Mouse (Mus musculus): ENCODE measurements around the gene Rundc3a. TPM values are rescaled to one million over a fixed set of nuclear protein-coding genes. Genes with fewer than 3 reads are reported as not detected.

Gene Rundc3a
- polyA plus RNA-seq, 1 experiment from 2014 or later = 1.0 TPM

GRCm38 (mm10) chr11:102392441-102393237 is 564 bp upstream of the Rundc3a start:
- Histone ChIP-seq H3K9me3 (ENCODE audit: control insufficient read depth, low read length) (no peaks in the 10 kb centered on the region), H3K9ac (ENCODE audit: low read length) (peak overlapping the region; percentile 22; the same call in 1 of the 2 replicates), H3K4me3 (ENCODE audit: low read depth, low read length) (peak overlapping the region; percentile 32), H3K27ac (replicated peaks; ENCODE audit: low read depth, low read length) (no peak overlapping the region), H3K36me3 (ENCODE audit: control insufficient read depth, insufficient read depth, low read length) (no peaks in the 10 kb centered on the region), H3K4me1 (ENCODE audit: control insufficient read depth, insufficient read depth, low read length) (peaks cover 10% of the 10 kb centered on the region), H3K4me2 (ENCODE audit: low read depth, severe bottlenecking) (peak overlapping the region; percentile 83), H3K27me3 (ENCODE audit: control insufficient read depth, insufficient read depth, low read length) (peaks cover 15% of the 10 kb centered on the region)
- DNase-seq (ENCODE audit: low spot score) (no peak), ATAC-seq (ENCODE audit: insufficient number of reproducible peaks, low FRiP score, low TSS enrichment, low read depth) (peak; percentile 28; the same call in 1 of the 2 replicates)
- WGBS = 17% methylated on average over 15 of the region's 15 CpGs

GRCm38 (mm10) chr11:102393719-102394420 is 667 bp downstream of the Rundc3a start:
- Histone ChIP-seq H3K4me2 (ENCODE audit: low read depth, severe bottlenecking) (peak overlapping the region; percentile 83), H3K36me3 (ENCODE audit: control insufficient read depth, insufficient read depth, low read length) (no peaks in the 10 kb centered on the region), H3K27ac (replicated peaks; ENCODE audit: low read depth, low read length) (no peak overlapping the region), H3K9me3 (ENCODE audit: control insufficient read depth, low read length) (no peaks in the 10 kb centered on the region), H3K27me3 (ENCODE audit: control insufficient read depth, insufficient read depth, low read length) (peaks cover 25% of the 10 kb centered on the region), H3K4me1 (ENCODE audit: control insufficient read depth, insufficient read depth, low read length) (peaks cover 10% of the 10 kb centered on the region), H3K4me3 (ENCODE audit: low read depth, low read length) (peak overlapping the region; percentile 32), H3K9ac (ENCODE audit: low read length) (peak overlapping the region; percentile 3; the same call in 1 of the 2 replicates)
- DNase-seq (ENCODE audit: low spot score) (no peak), ATAC-seq (ENCODE audit: insufficient number of reproducible peaks, low FRiP score, low TSS enrichment, low read depth) (no peak)
- WGBS = 9% methylated on average over 17 of the region's 17 CpGs

- Histone ChIP-seq H3K4me1 (ENCODE audit: control insufficient read depth, insufficient read depth, low read length) (peaks cover 10% of the 10 kb centered on the region), H3K9ac (ENCODE audit: low read length) (no peak overlapping the region), H3K4me3 (ENCODE audit: low read depth, low read length) (no peak overlapping the region), H3K27ac (replicated peaks; ENCODE audit: low read depth, low read length) (no peak overlapping the region), H3K4me2 (ENCODE audit: low read depth, severe bottlenecking) (no peak overlapping the region), H3K9me3 (ENCODE audit: control insufficient read depth, low read length) (no peaks in the 10 kb centered on the region), H3K36me3 (ENCODE audit: control insufficient read depth, insufficient read depth, low read length) (no peaks in the 10 kb centered on the region), H3K27me3 (ENCODE audit: control insufficient read depth, insufficient read depth, low read length) (peaks cover 32% of the 10 kb centered on the region)
- 82% methylated on average over 9 of the region's 9 CpGs for WGBS
- DNase-seq (ENCODE audit: low spot score) (no peak), ATAC-seq (ENCODE audit: insufficient number of reproducible peaks, low FRiP score, low TSS enrichment, low read depth) (no peak)
Observed at GRCm38 (mm10) chr11:102394421-102395124, 1.4 kb downstream of the Rundc3a start.

GRCm38 (mm10) chr11:102395250-102395649 is 2.0 kb downstream of the Rundc3a start:
- H3K27me3 ChIP-seq (ENCODE audit: control insufficient read depth, insufficient read depth, low read length) = peaks cover 39% of the 10 kb centered on the region
- WGBS = 11% methylated on average over 5 of the region's 5 CpGs
- H3K4me3 ChIP-seq (ENCODE audit: low read depth, low read length) = no peak overlapping the region
- no peaks in the 10 kb centered on the region for H3K36me3 ChIP-seq (ENCODE audit: control insufficient read depth, insufficient read depth, low read length)
- ATAC-seq (ENCODE audit: insufficient number of reproducible peaks, low FRiP score, low TSS enrichment, low read depth) (no peak), DNase-seq (ENCODE audit: low spot score) (no peak)
- H3K27ac ChIP-seq (replicated peaks; ENCODE audit: low read depth, low read length) = no peak overlapping the region
- H3K9me3 ChIP-seq (ENCODE audit: control insufficient read depth, low read length) = no peaks in the 10 kb centered on the region
- H3K9ac ChIP-seq (ENCODE audit: low read length) = no peak overlapping the region
- peaks cover 16% of the 10 kb centered on the region for H3K4me1 ChIP-seq (ENCODE audit: control insufficient read depth, insufficient read depth, low read length)
- H3K4me2 ChIP-seq (ENCODE audit: low read depth, severe bottlenecking) = no peak overlapping the region

GRCm38 (mm10) chr11:102396263-102396662 is 3.1 kb downstream of the Rundc3a start:
- ATAC-seq (ENCODE audit: insufficient number of reproducible peaks, low FRiP score, low TSS enrichment, low read depth) (no peak), DNase-seq (ENCODE audit: low spot score) (no peak)
- Histone ChIP-seq H3K27me3 (ENCODE audit: control insufficient read depth, insufficient read depth, low read length) (peaks cover 45% of the 10 kb centered on the region), H3K9ac (ENCODE audit: low read length) (no peak overlapping the region), H3K4me2 (ENCODE audit: low read depth, severe bottlenecking) (no peak overlapping the region), H3K27ac (replicated peaks; ENCODE audit: low read depth, low read length) (no peak overlapping the region), H3K36me3 (ENCODE audit: control insufficient read depth, insufficient read depth, low read length) (no peaks in the 10 kb centered on the region), H3K4me1 (ENCODE audit: control insufficient read depth, insufficient read depth, low read length) (peaks cover 16% of the 10 kb centered on the region), H3K4me3 (ENCODE audit: low read depth, low read length) (no peak overlapping the region), H3K9me3 (ENCODE audit: control insufficient read depth, low read length) (no peaks in the 10 kb centered on the region)
- 60% methylated on average over 6 of the region's 6 CpGs for WGBS

GRCm38 (mm10) chr11:102396671-102397141 is 3.5 kb downstream of the Rundc3a start:
- 73% methylated on average over 7 of the region's 7 CpGs for WGBS
- no peak overlapping the region for H3K4me3 ChIP-seq (ENCODE audit: low read depth, low read length)
- peaks cover 45% of the 10 kb centered on the region for H3K27me3 ChIP-seq (ENCODE audit: control insufficient read depth, insufficient read depth, low read length)
- no peaks in the 10 kb centered on the region for H3K36me3 ChIP-seq (ENCODE audit: control insufficient read depth, insufficient read depth, low read length)
- no peak overlapping the region for H3K27ac ChIP-seq (replicated peaks; ENCODE audit: low read depth, low read length)
- ATAC-seq (ENCODE audit: insufficient number of reproducible peaks, low FRiP score, low TSS enrichment, low read depth) (no peak), DNase-seq (ENCODE audit: low spot score) (no peak)
- H3K4me2 ChIP-seq (ENCODE audit: low read depth, severe bottlenecking) = no peak overlapping the region
- H3K4me1 ChIP-seq (ENCODE audit: control insufficient read depth, insufficient read depth, low read length) = peaks cover 16% of the 10 kb centered on the region
- no peak overlapping the region for H3K9ac ChIP-seq (ENCODE audit: low read length)
- no peaks in the 10 kb centered on the region for H3K9me3 ChIP-seq (ENCODE audit: control insufficient read depth, low read length)

- DNase-seq (ENCODE audit: low spot score) (no peak), ATAC-seq (ENCODE audit: insufficient number of reproducible peaks, low FRiP score, low TSS enrichment, low read depth) (no peak)
- peaks cover 48% of the 10 kb centered on the region for H3K27me3 ChIP-seq (ENCODE audit: control insufficient read depth, insufficient read depth, low read length)
- no peaks in the 10 kb centered on the region for H3K9me3 ChIP-seq (ENCODE audit: control insufficient read depth, low read length)
- H3K27ac ChIP-seq (replicated peaks; ENCODE audit: low read depth, low read length) = no peak overlapping the region
- H3K9ac ChIP-seq (ENCODE audit: low read length) = no peak overlapping the region
- H3K4me2 ChIP-seq (ENCODE audit: low read depth, severe bottlenecking) = no peak overlapping the region
- no peak overlapping the region for H3K4me3 ChIP-seq (ENCODE audit: low read depth, low read length)
- H3K4me1 ChIP-seq (ENCODE audit: control insufficient read depth, insufficient read depth, low read length) = peaks cover 13% of the 10 kb centered on the region
- 79% methylated on average over 20 of the region's 20 CpGs for WGBS
- H3K36me3 ChIP-seq (ENCODE audit: control insufficient read depth, insufficient read depth, low read length) = peaks cover 3% of the 10 kb centered on the region
Observed at GRCm38 (mm10) chr11:102398007-102398825, 5.0 kb downstream of the Rundc3a start.

Measured in limb, embryonic 11.5 days (tissue).